Mouse (Mus musculus) neural tube, postnatal 0 days (tissue): Measurements from ENCODE around the gene Ptprs. TPM values are rescaled to one million over a fixed set of nuclear protein-coding genes. Genes with fewer than 3 reads are reported as not detected.

Source experiments
- microRNA-seq: library from miRNA; unstranded; fragments of <30 nt; microRNA quantifications from one replicate; pipeline ENCODE4, GENCODE M21; 2016
- polyA plus RNA-seq: library from polyadenylated mRNA; unstranded; fragments of >200 nt; fragmentation: Nextera tagmentation; extraction: Ambion mirVana; gene quantifications from 2 replicates; pipeline ENCODE4 v1.2.1, GENCODE M21; 2015

The Ptprs gene
- 159 and 196 TPM in 2 replicates for polyA plus RNA-seq

GRCm38 (mm10) chr17:56476402-56476752 lies at the start of gene Ptprs:
Ptprs (minus strand) TSS chr17:56476483.

GRCm38 (mm10) chr17:56512310-56512709 lies 36.0 kb upstream of the Ptprs start, which contains the start of gene Znrf4:
Znrf4 (minus strand) TSS chr17:56512431.

Small RNAs within 50 kb of the gene (microRNA-seq; reads per million reads assigned to microRNA genes)
- 1.7 reads per million for gene Mir6977

Other genes starting within 250 kb of the Ptprs start
- 14.0 and 16.3 TPM in 2 replicates for gene Fem1a, start 219.7 kb downstream of the Ptprs start, polyA plus RNA-seq
- 1.3 and 1.8 TPM in 2 replicates for gene Ticam1, start 199.7 kb downstream of the Ptprs start, polyA plus RNA-seq
- 16.5 and 18.8 TPM in 2 replicates for gene Plin3, start 183.6 kb downstream of the Ptprs start, polyA plus RNA-seq
- not detected in 2 replicates for gene Arrdc5, start 176.2 kb downstream of the Ptprs start, polyA plus RNA-seq
- gene Uhrf1, start 173.2 kb downstream of the Ptprs start, polyA plus RNA-seq: 6.1 and 7.9 TPM in 2 replicates
- gene Kdm4b, start 150.4 kb downstream of the Ptprs start, polyA plus RNA-seq: 37.5 and 43.7 TPM in 2 replicates
- gene Znrf4, start 35.9 kb upstream of the Ptprs start, polyA plus RNA-seq: not detected in 2 replicates
- 0.36 and 0.84 TPM in 2 replicates for gene Gm20219, start 77.9 kb upstream of the Ptprs start, polyA plus RNA-seq
- 42.3 and 55.9 TPM in 2 replicates for gene Safb2, start 108.1 kb upstream of the Ptprs start, polyA plus RNA-seq
- 71.8 and 80.4 TPM in 2 replicates for gene Safb, start 108.3 kb upstream of the Ptprs start, polyA plus RNA-seq
- 234 and 256 TPM in 2 replicates for gene 2410015M20Rik, start 133.3 kb upstream of the Ptprs start, polyA plus RNA-seq
- gene Rpl36, start 136.9 kb upstream of the Ptprs start, polyA plus RNA-seq: 1,131 and 1,363 TPM in 2 replicates
- 42.0 and 44.9 TPM in 2 replicates for gene Lonp1, start 150.4 kb upstream of the Ptprs start, polyA plus RNA-seq
- 0.87 and 0.97 TPM in 2 replicates for gene Catsperd, start 151.7 kb upstream of the Ptprs start, polyA plus RNA-seq
- 71.4 and 81.5 TPM in 2 replicates for gene Ranbp3, start 196.8 kb upstream of the Ptprs start, polyA plus RNA-seq
- 830 and 877 TPM in 2 replicates for gene Ndufa11, start 241.3 kb upstream of the Ptprs start, polyA plus RNA-seq
- 13.2 and 19.0 TPM in 2 replicates for gene Vmac, start 241.5 kb upstream of the Ptprs start, polyA plus RNA-seq